Mouse (Mus musculus) kidney, adult 11 months (tissue): ENCODE results near the gene Pla2r1.

Experiments
- DNase-seq: peaks from one replicate; pipeline ENCODE4 v3.0.0; 2022

Pla2r1 gene

GRCm38 (mm10) chr2:60552902-60553682 lies at the start of gene Pla2r1:
Gene Pla2r1 (minus strand): TSS chr2:60553308.
- DNase-seq = peak; percentile 44

DNA sequence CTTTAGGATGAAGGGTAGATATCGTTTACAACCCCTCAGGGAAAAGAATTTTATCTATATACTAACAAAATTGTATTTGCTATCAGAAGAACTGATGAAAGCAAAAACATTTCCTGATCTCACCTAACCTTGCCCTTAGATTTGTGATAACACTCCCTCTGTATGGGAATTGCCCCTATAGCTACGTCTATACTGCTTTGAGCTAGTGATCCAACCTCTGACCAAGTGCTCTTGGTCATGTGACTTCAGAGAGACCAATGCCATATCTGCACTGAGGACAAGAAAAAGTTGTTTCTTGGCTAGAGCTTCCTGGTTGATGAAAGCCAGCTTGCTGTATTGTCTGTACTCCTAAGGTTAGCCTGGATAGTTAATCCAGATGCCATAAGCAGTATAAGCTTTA lies 48.2 kb upstream of the Pla2r1 start:
- no peak for DNase-seq

GRCm38 (mm10) chr2:60600863-60601262 lies 47.8 kb upstream of the Pla2r1 start:
- DNase-seq = no peak

DNA sequence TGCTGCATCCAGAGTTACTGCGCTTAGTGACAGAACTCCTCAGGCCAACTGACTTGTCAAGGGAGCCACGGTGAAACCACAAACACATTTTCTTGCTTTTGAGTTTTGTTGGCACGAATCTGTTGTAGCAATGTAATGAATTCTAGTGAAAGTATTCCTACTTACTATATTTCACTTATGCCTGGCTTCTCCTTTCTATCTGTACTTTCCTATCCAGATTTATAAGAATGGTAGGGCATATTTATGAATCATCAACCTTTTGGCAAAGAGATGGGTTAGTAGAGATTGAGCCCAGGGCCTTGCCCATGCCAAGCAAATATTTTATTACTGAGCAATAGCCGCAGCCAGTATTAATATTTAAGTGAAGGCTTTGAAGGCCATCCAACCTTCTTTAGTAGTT lies 30.3 kb upstream of the Pla2r1 start:
- no peak for DNase-seq

- DNase-seq = no peak
These were observed 1.5 kb upstream of the Pla2r1 start for GRCm38 (mm10) chr2:60554561-60554960.

DNA sequence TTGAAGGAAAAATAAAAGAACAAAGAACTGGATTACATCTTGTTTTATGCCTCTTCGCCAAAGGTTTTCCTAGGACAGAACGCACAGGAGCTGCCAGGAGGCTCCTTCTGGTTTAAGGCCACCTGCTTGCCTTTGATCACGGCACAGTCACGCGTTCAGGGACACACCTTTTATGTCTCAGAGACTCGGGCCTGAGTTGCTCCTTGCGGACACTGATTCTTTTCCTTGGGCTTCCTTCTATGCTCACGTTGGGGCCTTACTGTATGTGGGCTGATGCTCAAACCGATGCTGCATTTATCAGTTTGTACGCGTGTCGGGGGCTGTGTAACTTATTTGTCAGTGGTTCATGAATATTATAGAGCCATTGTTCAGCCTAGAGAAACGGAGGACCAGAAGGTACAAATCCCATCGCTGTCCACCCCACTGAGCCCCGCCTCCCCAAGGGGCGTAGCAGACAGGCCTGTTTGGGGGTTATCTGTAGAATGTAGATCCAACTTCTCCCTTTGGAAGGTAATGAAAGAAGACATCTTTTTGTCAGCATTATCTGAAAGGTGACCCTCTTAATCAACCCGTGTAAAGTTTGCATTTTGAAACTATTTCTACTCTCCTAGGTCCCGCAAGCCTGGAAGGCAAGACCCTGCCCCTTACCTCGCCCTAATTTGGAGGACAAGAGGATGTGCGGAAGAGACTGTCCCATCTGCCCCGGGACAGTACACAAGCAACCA lies 769 bp downstream of the Pla2r1 start:
- DNase-seq = no peak

DNA sequence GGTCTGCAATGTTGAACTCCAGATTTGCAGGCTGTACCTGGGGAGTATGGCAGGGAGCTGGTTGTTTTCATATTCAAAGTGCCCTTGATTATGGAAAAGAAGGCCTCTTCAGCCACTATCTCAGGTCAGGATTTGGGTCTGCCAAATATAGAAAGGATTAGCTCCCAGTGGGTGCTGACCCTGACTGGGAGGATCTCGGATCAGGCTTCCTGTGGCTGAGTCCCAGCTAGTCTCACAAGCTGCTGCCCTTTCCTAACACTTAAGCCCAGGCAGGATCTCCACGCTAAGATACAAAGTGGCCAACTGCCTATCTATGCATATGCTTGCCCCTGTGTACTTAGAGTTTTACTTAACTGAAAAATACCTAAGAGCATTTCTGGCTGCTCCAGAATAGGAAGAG lies 1.4 kb downstream of the Pla2r1 start:
- no peak for DNase-seq

GRCm38 (mm10) chr2:60550521-60550920 lies 2.6 kb downstream of the Pla2r1 start:
- DNase-seq = no peak

- DNase-seq = no peak
These were observed 3.3 kb downstream of the Pla2r1 start for GRCm38 (mm10) chr2:60549851-60550250.

- peak; percentile 34 for DNase-seq
These were observed 7.0 kb downstream of the Pla2r1 start for GRCm38 (mm10) chr2:60546082-60546481.

DNA sequence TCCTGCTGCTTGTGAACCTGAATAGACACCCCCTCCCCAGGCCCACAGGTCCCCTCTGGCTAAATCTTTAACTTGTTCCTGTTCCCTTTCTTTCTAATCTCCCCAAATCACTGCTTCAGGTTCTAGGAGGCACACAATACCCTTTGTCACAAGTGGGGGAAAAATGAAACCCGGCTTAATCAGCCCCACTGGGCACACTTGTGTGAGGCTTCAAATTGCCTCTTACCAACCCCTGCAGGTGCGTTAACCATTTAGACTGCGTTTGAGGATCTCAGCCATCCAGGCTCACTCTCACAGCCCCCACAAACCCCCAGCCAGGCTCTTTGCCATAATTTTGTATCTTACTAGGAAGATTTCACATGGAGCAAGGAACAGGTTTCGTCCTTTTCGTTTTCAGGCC lies 9.1 kb downstream of the Pla2r1 start:
- DNase-seq = no peak

- DNase-seq = no peak
These were observed 11.4 kb downstream of the Pla2r1 start for GRCm38 (mm10) chr2:60541745-60542144.

DNA sequence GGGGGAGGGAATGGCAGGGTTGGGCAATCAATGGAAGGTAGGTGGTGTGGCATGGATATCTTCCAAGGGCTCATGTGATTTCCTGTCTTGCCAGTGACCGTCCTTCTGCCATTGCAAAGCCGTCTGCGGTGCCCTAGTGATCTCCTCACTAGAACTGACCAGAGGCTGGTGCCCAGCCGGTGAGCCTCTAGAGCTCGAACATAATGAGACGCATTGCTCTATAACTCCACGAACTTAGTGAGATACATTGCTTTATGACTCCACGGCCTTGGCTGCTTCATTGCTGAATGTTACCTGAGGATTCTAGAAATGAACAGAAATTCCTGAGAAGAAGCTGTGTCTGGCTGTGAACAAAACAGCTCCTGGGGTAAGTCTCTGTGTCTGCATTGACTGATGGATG lies 12.8 kb downstream of the Pla2r1 start:
- no peak for DNase-seq

GRCm38 (mm10) chr2:60538710-60539109 lies 14.4 kb downstream of the Pla2r1 start:
- DNase-seq = no peak

DNA sequence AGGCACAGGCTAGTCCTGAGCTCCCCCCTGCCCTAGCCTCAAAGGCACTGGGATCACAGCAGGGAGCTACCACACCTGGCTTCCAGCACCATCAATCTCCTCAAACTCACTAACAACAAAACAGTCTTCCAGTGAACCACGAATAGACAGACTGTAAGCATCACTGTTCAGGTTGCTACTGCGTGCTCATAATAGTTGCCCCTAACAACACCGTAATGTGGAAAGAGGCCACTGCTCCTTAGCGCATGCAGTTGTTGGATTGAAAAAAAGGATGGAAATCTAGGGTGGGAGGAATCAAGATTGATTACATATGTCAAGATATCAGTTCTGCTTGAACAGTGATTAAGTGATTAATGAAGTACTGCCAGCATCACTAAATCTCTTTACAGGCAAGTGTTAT lies 14.8 kb downstream of the Pla2r1 start:
- no peak for DNase-seq

- no peak for DNase-seq
These were observed 18.4 kb downstream of the Pla2r1 start for GRCm38 (mm10) chr2:60534755-60535154.

DNA sequence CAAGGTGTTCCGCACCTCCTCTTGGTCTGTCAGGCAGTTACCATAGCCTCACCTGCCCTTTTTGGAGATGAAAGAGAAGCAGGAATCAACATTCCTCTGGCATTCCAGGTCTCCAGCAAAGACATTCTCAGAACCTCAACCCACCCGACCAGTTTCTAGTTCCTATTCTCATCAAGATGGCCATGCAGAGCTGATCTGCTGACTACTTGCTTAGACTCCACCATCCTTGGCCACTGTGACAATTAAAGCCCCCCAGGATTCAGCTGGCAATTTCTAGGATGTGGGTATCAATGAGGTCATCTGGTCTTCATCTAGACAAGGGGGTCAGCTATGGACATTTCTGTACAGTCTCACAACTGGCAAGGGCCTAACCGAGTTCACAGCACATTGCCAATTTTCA lies 20.1 kb downstream of the Pla2r1 start:
- no peak for DNase-seq

DNA sequence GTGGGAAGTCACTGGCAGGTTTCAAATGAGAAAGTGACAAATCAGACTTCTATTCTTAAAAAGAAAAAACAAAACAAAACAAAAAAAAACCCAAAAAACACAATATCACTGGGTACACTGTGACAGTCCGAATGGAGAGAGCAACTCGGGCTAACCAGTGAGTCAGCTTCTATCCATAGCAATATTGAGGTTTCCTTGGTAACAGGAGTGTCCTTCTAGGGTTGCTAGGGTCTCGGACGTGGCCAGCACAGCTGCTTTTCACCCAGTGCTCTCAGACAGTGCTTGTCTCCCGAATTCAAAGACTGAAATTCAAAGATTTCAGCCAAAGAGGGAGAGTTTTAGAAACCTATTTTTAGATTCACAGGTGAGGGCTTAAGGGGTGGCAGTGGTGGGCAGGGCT lies 20.6 kb downstream of the Pla2r1 start:
- DNase-seq = no peak

DNA sequence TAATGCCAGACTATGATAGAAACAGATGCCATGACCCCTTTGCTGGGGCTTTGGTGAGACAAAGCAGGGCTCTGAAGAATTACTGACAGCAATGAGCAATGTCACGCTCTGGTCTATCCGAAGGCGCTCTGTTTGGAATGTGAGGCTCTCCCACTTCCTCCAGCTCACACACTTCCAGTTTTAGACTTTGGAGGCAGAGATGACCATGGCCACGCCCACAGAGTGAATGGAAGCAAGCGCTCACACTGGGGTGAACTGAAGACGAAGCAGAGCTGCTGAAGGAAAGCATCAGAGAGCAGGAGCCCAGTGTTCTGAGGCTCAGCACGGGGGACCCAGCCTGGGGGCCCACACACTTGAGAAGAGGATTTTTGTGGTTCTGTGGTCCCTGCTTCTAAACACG lies 37.3 kb downstream of the Pla2r1 start:
- DNase-seq = no peak

- DNase-seq = no peak
These were observed 38.2 kb downstream of the Pla2r1 start for GRCm38 (mm10) chr2:60514863-60515262.

DNA sequence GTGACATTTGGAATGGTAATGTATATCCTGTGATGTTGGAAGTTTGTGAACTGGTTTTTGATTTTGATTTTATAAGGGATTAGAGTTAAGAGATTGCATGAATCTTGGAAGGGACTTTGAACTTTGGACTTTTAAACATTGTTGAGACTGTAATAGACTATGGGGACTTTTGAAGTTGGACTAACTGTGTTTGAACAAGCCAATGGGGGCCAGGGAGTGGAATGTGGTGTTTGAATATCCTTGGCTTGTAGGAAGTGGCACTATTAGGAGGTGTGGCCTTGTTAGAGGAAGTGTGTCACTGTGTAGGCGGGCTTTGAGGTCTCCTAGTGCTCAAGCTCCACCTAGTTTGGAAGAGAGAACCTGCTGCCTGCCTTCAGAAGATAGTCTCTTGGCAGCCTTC lies 42.4 kb downstream of the Pla2r1 start:
- no peak for DNase-seq

GRCm38 (mm10) chr2:60505145-60505544 lies 48.0 kb downstream of the Pla2r1 start:
- no peak for DNase-seq

- no peak for DNase-seq
These were observed 48.4 kb downstream of the Pla2r1 start for GRCm38 (mm10) chr2:60504718-60505117.

- no peak for DNase-seq
These were observed 49.1 kb downstream of the Pla2r1 start for GRCm38 (mm10) chr2:60503991-60504390.
